Mouse (Mus musculus) embryo, embryonic 11.5 days (tissue): ENCODE results near the gene Nlrp4e.
"Not testable (repeated sequence)": the region's sequence is repeated elsewhere in the genome, so short reads cannot be mapped to it uniquely, and the experiment has no call there.

Experiments
- DNase-seq: peaks from one replicate; pipeline ENCODE4 v3.0.0-alpha.2; 2012; ENCODE audit warnings: low read depth, low spot score

The Nlrp4e gene

DNA sequence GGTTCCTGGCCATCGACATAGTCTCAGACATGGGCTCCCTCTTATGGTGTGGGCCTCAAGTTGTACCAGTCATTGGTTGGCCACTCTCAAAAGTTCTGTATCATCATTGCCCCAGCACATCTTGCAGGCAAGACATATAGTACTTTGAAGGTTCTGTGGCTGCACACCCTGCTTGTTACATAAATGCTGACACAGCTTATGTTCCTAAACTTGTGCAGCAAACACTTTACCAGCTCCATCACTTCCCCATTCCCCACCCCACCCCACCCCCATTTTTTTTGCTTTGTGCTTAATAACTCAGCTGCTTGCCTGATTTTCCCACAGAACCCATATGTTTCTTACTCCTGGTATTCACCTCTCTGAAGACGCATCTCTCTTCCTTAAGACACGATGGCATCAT is at the start of gene Nlrp4e:
Gene Nlrp4e, plus strand, starts transcription at position 301 of the 400 bp plus-strand sequence.
- DNase-seq: not testable (repeated sequence)

GRCm38 (mm10) chr7:23251582-23251981 is 49.4 kb upstream of the Nlrp4e start, which contains the start of gene Vmn1r166:
Gene Vmn1r166 (minus strand): TSS chr7:23251682.
- DNase-seq: not testable (repeated sequence)

DNA sequence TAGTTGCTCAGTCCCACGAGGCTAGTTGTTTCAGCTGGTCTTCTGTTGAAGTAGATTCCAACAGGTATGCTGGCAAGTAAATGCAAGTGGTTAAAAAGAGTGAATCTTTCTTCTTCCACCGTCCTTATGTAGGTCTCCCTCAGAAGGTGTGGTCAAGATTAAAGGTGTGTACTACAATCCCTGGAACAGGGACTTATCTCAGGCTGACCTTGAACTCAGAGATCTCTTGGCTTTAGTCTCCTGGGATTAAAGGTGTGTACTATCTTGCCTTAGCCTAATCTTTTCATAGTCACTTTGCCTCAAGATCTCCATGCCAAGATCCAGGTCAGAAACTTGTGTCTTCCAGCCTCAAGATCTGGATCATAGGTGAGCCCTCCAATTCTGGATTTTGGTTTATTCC is 22.2 kb upstream of the Nlrp4e start, which contains the start of gene Gm6902:
Gene Gm6902, minus strand, starts transcription at position 101 of the 400 bp plus-strand sequence.
- not testable (repeated sequence) for DNase-seq

DNA sequence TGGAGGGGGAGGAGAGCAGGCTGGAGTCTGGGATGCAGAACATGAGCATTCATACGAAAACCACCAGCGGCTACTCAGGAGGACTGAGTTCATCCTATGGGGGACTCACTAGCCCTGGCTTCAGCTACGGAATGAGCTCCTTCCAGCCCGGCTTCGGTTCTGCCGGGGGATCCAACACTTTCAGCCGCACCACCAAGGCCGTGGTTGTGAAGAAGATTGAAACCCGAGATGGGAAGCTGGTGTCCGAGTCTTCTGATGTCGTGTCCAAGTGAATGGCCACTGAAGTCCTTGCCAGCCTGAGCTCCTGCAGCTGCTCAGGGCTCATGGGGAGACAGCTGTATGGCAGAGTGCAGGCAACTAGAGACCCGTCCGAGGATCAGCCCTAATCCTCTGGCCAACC is 57.3 kb downstream of the Nlrp4e start:
- DNase-seq: not testable (repeated sequence)

- DNase-seq: no peak
These were observed 84.6 kb downstream of the Nlrp4e start, which contains the start of gene Nlrp5 for GRCm38 (mm10) chr7:23385589-23385988. Gene Nlrp5 (plus strand): TSS chr7:23385889.
